Mouse (Mus musculus) inflammation-experienced regulatory T-cells, adult 6 months (primary cell): ENCODE measurements around the gene Slc10a7. TPM values are rescaled to one million over a fixed set of nuclear protein-coding genes. Genes with fewer than 3 reads are reported as not detected.
"Not testable (repeated sequence)": the region's sequence is repeated elsewhere in the genome, so short reads cannot be mapped to it uniquely, and the experiment has no call there.

Experiments
- ATAC-seq: one replicate; pipeline ENCODE4 v1.8.0; 2017
- polyA plus RNA-seq, 3 experiments: library from polyadenylated mRNA; unstranded; fragments of 100-300 nt; shearing (Covaris generic); gene quantifications; one replicate each; pipeline ENCODE4 v1.2.1; 2017

Gene Slc10a7
- polyA plus RNA-seq, 3 experiments from 2014 or later, result 13.2 to 19.9 (median 17.1) TPM

GRCm38 (mm10) chr8:78668206-78668605 is 159.1 kb downstream of the Slc10a7 start:
- ATAC-seq, result no peak

- ATAC-seq, result no peak
These were observed 161.1 kb downstream of the Slc10a7 start for GRCm38 (mm10) chr8:78670241-78670640.

GRCm38 (mm10) chr8:78678541-78679219 is 169.5 kb downstream of the Slc10a7 start:
- no peak for ATAC-seq

GRCm38 (mm10) chr8:78690795-78691194 is 181.6 kb downstream of the Slc10a7 start:
- ATAC-seq, result no peak

DNA sequence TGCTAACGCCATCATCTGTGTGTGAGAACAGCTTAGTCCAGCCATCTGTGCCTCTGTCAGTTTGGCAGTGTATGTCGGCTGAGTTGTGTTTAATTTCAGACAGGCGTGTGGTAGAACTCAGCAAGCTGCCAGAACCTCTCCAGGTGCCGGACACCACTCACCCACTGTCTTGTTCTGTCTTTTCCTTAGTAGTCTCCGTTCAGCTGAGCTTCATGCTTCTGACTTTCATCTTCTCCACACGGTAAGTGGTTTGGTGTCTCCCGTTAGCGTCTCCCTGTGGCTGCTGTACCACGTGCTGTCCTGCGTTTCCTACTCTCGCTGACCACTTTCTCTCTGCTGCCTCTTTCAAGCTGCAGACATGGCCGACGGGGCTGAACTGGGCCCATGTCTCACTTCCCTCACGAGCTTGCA is 189.2 kb downstream of the Slc10a7 start:
- ATAC-seq, result no peak

DNA sequence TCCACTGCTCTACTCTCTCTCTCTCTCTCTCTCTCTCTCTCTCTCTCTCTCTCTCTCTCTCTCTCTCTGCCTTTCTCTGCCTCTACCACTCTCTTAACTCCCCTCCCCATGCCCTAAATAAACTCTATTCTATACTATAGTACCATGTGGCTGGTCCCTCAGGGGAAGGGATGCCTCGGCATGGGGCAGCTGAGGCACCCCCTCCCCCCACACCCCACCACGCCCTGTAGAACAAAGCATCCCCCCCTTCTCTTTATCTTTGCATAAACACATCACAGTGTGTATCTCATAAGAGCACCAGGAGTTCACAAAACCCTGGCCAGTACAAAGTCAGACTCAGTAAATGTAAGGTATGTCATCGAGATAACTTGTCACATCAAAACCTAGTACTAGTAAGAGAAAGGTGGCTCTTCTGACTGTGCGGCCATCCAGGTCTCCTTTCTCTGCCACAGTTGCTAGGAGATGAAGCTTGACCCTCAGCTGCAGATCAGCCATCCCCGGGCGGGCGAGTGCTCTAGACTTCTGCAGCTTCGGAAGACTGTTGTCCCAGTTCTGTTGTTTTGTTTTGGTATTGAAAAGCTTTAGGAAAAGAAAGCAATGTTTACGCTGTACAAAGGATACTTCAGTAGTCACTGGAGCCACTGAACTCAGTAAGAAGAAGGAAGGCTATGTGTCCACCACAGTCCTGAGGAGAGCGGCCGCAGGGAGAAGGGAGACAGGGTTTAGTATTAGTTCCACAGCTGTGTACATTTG is 194.1 kb downstream of the Slc10a7 start:
- no peak for ATAC-seq

- ATAC-seq, result no peak
These were observed 196.8 kb downstream of the Slc10a7 start for GRCm38 (mm10) chr8:78705980-78706379.

DNA sequence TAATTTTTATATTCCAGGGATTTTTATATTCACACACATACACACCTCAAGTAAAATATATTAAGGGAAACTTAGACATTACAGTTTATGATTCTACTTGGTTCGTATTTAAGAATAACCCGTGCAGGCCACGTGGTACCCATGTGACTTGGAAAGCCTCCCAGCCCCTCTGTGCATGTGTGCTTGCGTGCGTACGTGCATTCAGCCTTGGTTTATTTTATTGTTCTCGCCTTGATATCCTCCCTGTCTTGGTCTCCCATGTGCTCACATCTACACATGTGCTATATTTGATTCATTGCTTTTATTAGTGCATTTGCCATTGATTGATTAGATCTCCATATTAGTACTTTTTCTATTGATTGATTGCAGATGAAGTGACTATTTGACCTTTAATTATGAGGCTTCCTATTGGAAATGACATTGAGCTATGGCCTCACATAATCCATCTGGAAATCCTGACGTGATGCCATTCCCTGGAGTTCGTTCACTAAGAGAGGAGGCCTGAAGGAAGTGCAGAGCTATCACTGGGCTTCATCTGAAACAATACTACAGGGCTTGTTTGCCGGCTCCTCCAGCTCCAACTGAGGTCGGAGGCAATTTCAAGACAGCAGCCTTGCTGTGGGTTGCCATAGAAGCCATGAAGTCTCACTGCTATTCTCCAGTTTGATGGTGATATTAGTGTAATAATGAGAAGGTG is 200.9 kb downstream of the Slc10a7 start:
- no peak for ATAC-seq

DNA sequence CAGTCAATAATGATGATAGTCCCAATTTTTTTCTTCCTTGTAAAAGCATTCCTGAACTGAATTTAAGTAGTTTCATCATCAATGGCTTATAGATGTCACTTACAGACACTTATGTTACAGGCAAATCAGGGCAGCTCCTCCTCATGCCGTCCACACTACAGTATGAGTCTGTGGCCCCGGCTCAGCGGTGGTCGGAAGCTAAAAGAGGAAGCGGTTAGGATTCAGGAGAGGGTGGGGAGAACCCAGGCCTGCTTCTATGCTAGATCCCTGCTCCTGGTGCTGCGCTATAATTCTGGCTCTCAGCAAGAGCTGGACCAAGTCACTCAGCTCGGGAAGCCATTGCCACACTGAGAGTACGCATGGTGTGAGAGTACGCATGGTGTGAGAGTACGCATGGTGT is 201.8 kb downstream of the Slc10a7 start:
- no peak for ATAC-seq

DNA sequence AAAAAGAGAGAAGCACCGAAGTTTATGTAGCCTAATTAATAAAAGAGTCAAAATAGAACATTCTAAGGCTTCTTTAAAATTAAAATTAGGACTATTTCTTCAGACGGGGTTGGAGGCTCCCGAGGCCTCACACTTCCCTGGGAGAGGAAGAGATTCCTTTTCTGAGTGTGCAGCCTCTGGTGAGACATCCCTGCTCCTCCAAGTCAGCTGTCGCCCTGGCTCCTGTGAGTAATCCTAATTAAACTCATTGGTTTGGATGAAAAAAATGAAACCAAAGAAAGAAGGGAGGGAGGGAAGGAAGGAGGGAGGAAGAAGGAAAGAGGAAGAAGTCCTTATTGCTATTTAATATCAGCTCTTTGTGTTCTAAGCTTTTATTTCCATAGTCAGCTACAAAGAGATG is 205.7 kb downstream of the Slc10a7 start:
- no peak for ATAC-seq

DNA sequence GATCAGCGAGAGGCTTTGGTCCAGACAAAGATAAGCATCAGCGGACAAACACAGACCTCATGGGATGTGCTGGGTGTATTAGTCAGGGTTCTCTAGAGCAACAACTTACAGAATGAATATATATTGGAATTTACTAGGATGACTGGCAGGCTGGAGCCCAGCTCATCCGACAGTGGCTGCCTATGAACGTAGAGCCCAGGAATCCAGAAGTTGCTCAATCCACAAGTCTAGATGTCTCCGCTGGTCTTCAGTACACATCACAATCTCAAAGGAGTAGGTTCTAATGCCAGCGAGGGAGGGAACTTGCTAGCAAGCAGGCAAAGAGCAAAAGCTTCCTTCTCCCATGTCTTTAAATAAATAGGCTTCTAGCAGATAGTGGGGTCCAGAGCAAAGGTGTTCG is 207.4 kb downstream of the Slc10a7 start:
- no peak for ATAC-seq

- ATAC-seq, result not testable (repeated sequence)
These were observed 208.0 kb downstream of the Slc10a7 start for GRCm38 (mm10) chr8:78717191-78717590.

- ATAC-seq, result no peak
These were observed 210.3 kb downstream of the Slc10a7 start for GRCm38 (mm10) chr8:78719279-78720040.

DNA sequence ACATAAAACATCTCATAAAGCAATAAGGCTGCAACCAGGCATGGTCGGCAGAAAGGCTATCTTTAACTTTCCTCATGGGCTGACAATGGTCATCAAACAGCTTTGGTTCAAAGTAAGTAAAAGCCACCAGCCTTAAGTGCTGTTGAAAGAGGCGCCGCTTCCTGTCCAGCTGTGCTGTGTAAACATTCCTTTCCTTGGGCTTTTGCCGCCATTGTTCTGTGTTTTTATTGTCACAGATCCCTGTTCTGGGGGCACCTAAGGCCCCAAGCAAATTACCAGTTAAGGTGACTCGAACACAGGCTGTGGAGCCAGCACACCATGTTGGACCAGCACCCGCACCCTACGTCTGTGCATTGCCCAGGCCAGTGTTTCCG is 210.9 kb downstream of the Slc10a7 start:
- ATAC-seq, result no peak

- no peak for ATAC-seq
These were observed 212.4 kb downstream of the Slc10a7 start for GRCm38 (mm10) chr8:78721576-78721975.

- ATAC-seq, result no peak
These were observed 213.1 kb downstream of the Slc10a7 start for GRCm38 (mm10) chr8:78722201-78722600.

DNA sequence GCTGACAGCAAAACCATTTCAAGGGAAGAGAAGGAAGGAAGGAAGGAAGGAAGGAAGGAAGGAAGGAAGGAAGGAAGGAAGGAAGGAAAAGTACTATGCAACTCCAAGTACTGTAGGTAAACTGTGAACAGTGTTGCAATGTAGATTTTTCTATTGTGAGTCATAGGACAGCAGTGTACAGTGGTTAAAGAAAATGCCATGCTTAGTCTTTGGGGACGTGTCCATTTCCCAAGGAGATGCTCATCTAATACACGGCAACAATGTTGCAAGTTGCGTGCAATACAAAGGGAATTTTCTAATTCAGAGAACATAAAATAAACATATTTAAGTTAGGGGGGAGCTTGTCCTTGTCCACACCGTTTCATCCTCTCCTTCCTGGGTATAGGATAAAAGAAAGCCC is 215.7 kb downstream of the Slc10a7 start:
- ATAC-seq, result no peak

- ATAC-seq, result no peak
These were observed 219.1 kb downstream of the Slc10a7 start for GRCm38 (mm10) chr8:78728240-78728639.

GRCm38 (mm10) chr8:78732410-78732809 is 223.3 kb downstream of the Slc10a7 start:
- no peak for ATAC-seq

- ATAC-seq, result no peak
These were observed 223.9 kb downstream of the Slc10a7 start for GRCm38 (mm10) chr8:78732995-78733512.

- no peak for ATAC-seq
These were observed 225.8 kb downstream of the Slc10a7 start for GRCm38 (mm10) chr8:78734721-78735517.

DNA sequence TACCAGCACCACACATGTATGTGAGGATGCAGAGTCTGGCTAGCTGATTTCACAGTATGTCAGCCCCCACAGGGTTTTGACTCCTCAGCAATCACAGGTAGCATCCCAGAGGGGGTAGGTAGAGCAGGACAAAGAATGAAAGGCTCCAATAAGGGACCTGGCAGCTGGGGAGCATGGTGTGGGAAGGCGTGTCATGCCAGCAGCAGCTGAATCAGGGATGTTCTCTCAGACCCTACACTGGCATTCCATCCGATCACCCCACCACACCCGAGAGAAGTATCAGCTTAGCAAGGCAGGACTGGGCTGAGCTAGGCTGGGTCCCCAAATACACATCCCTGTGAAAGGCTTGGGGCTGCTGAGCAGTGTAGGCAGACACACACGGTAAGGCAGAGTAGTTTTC is 229.2 kb downstream of the Slc10a7 start:
- ATAC-seq, result no peak
